Mouse (Mus musculus): Measurements from ENCODE around the gene Gm28845. TPM values are rescaled to one million over a fixed set of nuclear protein-coding genes. Genes with fewer than 3 reads are reported as not detected.

Gm28845 gene
- not detected in 2 replicates for polyA plus RNA-seq (2012; ENCODE audit: insufficient read depth, insufficient read length, missing spikeins)

- no peak within 1 kb of the TSS for H3K27ac ChIP-seq (ENCODE audit: insufficient read depth, low read depth, low read length)
- TF ChIP-seq CTCF (IDR thresholded peaks at IDR 0.05; ENCODE audit: low read depth, low read length) (no peak), POLR2A (IDR thresholded peaks at IDR 0.05; ENCODE audit: borderline replicate concordance, low read depth, low read length) (no peak)
These were observed at the start of gene Gm28845 for GRCm38 (mm10) chr1:65119438-65119837. Gm28845 (minus strand) TSS chr1:65119558.

GRCm38 (mm10) chr1:65167496-65167895 lies 48.1 kb upstream of the Gm28845 start:
- H3K27ac ChIP-seq (ENCODE audit: insufficient read depth, low read depth, low read length) = no peak overlapping the region
- no peaks in the 10 kb centered on the region for H3K4me1 ChIP-seq (ENCODE audit: control insufficient read depth, insufficient read depth, low read length)
- no peak overlapping the region for H3K4me3 ChIP-seq (ENCODE audit: insufficient read depth, low read length)
- no peak for TF ChIP-seq POLR2A (IDR thresholded peaks at IDR 0.05; ENCODE audit: borderline replicate concordance, low read depth, low read length)
- TF ChIP-seq CTCF (IDR thresholded peaks at IDR 0.05; ENCODE audit: low read depth, low read length) = no peak

More at GRCm38 (mm10) chr1:65119438-65119837, at the start of gene Gm28845:
- Histone ChIP-seq H3K4me3 (ENCODE audit: insufficient read depth, low read length) (no peak within 1 kb of the TSS), H3K4me1 (ENCODE audit: control insufficient read depth, insufficient read depth, low read length) (no peaks in the 10 kb centered on the region)

DNA sequence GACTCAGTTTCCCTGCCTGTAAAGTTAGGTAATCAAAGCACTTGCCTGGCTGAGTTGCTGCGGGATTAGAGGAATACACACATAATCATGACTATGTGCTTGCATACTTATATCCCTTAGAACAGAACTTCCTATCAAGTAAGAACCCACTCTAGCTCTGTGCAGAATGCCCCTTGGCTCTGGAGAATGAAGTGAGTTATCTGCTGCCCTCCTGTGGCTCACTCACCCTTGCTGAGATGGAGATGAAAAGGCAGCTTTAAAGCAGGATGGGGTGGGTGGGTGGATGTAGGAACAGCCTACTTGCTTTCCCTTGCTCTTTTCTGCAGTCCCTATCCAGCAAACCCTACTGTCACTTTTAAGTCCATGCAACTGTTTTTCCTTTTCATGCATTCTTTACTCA lies 42.9 kb upstream of the Gm28845 start:
- Histone ChIP-seq H3K4me1 (ENCODE audit: control insufficient read depth, insufficient read depth, low read length) (no peaks in the 10 kb centered on the region), H3K4me3 (ENCODE audit: insufficient read depth, low read length) (no peak overlapping the region), H3K27ac (ENCODE audit: insufficient read depth, low read depth, low read length) (no peak overlapping the region)
- TF ChIP-seq CTCF (IDR thresholded peaks at IDR 0.05; ENCODE audit: low read depth, low read length) = no peak
- TF ChIP-seq POLR2A (IDR thresholded peaks at IDR 0.05; ENCODE audit: borderline replicate concordance, low read depth, low read length) = no peak

- H3K27ac ChIP-seq (ENCODE audit: insufficient read depth, low read depth, low read length) = no peak overlapping the region
- no peak overlapping the region for H3K4me3 ChIP-seq (ENCODE audit: insufficient read depth, low read length)
- H3K4me1 ChIP-seq (ENCODE audit: control insufficient read depth, insufficient read depth, low read length) = peaks cover 4% of the 10 kb centered on the region
- TF ChIP-seq CTCF (IDR thresholded peaks at IDR 0.05; ENCODE audit: low read depth, low read length) (no peak), POLR2A (IDR thresholded peaks at IDR 0.05; ENCODE audit: borderline replicate concordance, low read depth, low read length) (no peak)
These were observed 36.8 kb upstream of the Gm28845 start for GRCm38 (mm10) chr1:65156111-65156510.

- Histone ChIP-seq H3K27ac (ENCODE audit: insufficient read depth, low read depth, low read length) (no peak overlapping the region), H3K4me3 (ENCODE audit: insufficient read depth, low read length) (no peak overlapping the region), H3K4me1 (ENCODE audit: control insufficient read depth, insufficient read depth, low read length) (peaks cover 4% of the 10 kb centered on the region)
- no peak for TF ChIP-seq CTCF (IDR thresholded peaks at IDR 0.05; ENCODE audit: low read depth, low read length)
- TF ChIP-seq POLR2A (IDR thresholded peaks at IDR 0.05; ENCODE audit: borderline replicate concordance, low read depth, low read length) = no peak
These were observed 35.5 kb upstream of the Gm28845 start for GRCm38 (mm10) chr1:65154814-65155213.

DNA sequence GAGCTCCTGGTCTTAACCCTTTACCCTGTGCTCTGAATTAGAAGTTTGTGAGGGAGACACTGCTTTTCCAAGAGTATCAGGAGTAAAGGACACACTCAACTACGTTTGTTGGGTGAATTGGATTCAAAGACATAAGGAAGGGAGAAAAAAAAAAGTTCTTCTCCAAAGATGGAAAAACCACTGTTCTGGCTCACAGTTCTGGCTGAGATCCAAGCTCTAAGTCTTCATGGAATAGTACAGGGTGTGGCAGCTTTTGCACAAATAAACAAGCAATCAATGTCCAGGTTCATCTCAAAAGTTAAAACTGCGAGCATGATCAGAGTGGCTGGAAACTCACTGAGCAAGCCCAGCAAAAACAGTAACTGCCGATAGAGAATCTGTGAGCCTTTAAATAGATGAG lies 28.6 kb upstream of the Gm28845 start:
- no peak overlapping the region for H3K27ac ChIP-seq (ENCODE audit: insufficient read depth, low read depth, low read length)
- no peak overlapping the region for H3K4me3 ChIP-seq (ENCODE audit: insufficient read depth, low read length)
- TF ChIP-seq POLR2A (IDR thresholded peaks at IDR 0.05; ENCODE audit: borderline replicate concordance, low read depth, low read length) = no peak
- no peak for TF ChIP-seq CTCF (IDR thresholded peaks at IDR 0.05; ENCODE audit: low read depth, low read length)
- H3K4me1 ChIP-seq (ENCODE audit: control insufficient read depth, insufficient read depth, low read length) = no peaks in the 10 kb centered on the region

- Histone ChIP-seq H3K27ac (ENCODE audit: insufficient read depth, low read depth, low read length) (no peak overlapping the region), H3K4me1 (ENCODE audit: control insufficient read depth, insufficient read depth, low read length) (no peaks in the 10 kb centered on the region), H3K4me3 (ENCODE audit: insufficient read depth, low read length) (no peak overlapping the region)
- no peak for TF ChIP-seq POLR2A (IDR thresholded peaks at IDR 0.05; ENCODE audit: borderline replicate concordance, low read depth, low read length)
These were observed 28.0 kb upstream of the Gm28845 start for GRCm38 (mm10) chr1:65147326-65147725.

- H3K27ac ChIP-seq (ENCODE audit: insufficient read depth, low read depth, low read length) = no peak overlapping the region
- TF ChIP-seq CTCF (IDR thresholded peaks at IDR 0.05; ENCODE audit: low read depth, low read length) (no peak), POLR2A (IDR thresholded peaks at IDR 0.05; ENCODE audit: borderline replicate concordance, low read depth, low read length) (no peak)
- no peaks in the 10 kb centered on the region for H3K4me1 ChIP-seq (ENCODE audit: control insufficient read depth, insufficient read depth, low read length)
These were observed 27.2 kb upstream of the Gm28845 start for GRCm38 (mm10) chr1:65146601-65147000.

DNA sequence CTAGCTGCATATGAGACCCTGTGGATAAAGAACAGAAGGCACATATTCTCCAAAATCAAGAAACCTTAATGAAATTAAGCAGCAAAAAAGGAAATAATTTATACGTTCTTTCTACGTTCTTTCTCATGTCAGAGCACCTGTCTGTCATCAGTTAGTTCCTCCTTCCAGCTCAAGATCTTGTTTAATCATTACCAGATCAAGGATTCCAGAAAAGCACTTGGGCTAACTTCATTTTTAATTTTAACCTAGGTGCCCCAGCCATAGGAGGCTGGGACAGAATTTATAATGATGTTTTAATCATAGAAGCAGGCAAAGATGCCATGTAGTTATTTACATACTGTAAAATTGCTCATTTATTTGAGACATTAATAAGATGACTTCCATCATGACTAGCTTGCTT lies 25.4 kb upstream of the Gm28845 start:
- no peaks in the 10 kb centered on the region for H3K4me1 ChIP-seq (ENCODE audit: control insufficient read depth, insufficient read depth, low read length)
- H3K27ac ChIP-seq (ENCODE audit: insufficient read depth, low read depth, low read length) = no peak overlapping the region
- TF ChIP-seq POLR2A (IDR thresholded peaks at IDR 0.05; ENCODE audit: borderline replicate concordance, low read depth, low read length) (no peak), CTCF (IDR thresholded peaks at IDR 0.05; ENCODE audit: low read depth, low read length) (no peak)
- no peak overlapping the region for H3K4me3 ChIP-seq (ENCODE audit: insufficient read depth, low read length)

More at GRCm38 (mm10) chr1:65146601-65147000, 27.2 kb upstream of the Gm28845 start:
- H3K4me3 ChIP-seq (ENCODE audit: insufficient read depth, low read length) = no peak overlapping the region

DNA sequence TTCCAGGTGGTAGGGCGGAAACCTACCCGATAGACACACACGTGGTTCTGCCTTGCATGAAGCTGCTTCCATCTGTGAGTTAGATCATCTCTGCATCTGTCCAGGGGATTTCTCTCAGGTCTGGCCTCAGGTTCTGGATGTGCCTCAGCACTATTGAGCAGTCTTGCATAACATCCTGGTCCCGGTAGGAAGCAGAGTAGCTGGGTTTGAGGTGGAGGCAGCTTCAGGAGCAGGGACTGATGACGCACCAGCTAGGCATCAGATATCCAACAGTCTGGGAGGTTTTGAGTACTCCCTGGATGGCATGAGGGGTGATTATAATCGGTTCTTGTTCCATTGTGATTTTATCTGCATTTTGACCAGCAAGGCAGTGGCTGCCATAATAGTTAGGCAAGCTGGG lies 18.2 kb upstream of the Gm28845 start:
- no peak overlapping the region for H3K27ac ChIP-seq (ENCODE audit: insufficient read depth, low read depth, low read length)
- TF ChIP-seq CTCF (IDR thresholded peaks at IDR 0.05; ENCODE audit: low read depth, low read length) = no peak
- no peak for TF ChIP-seq POLR2A (IDR thresholded peaks at IDR 0.05; ENCODE audit: borderline replicate concordance, low read depth, low read length)
- H3K4me3 ChIP-seq (ENCODE audit: insufficient read depth, low read length) = no peak overlapping the region
- no peaks in the 10 kb centered on the region for H3K4me1 ChIP-seq (ENCODE audit: control insufficient read depth, insufficient read depth, low read length)

GRCm38 (mm10) chr1:65132833-65133232 lies 13.5 kb upstream of the Gm28845 start:
- Histone ChIP-seq H3K27ac (ENCODE audit: insufficient read depth, low read depth, low read length) (no peak overlapping the region), H3K4me3 (ENCODE audit: insufficient read depth, low read length) (no peak overlapping the region), H3K4me1 (ENCODE audit: control insufficient read depth, insufficient read depth, low read length) (no peaks in the 10 kb centered on the region)
- TF ChIP-seq CTCF (IDR thresholded peaks at IDR 0.05; ENCODE audit: low read depth, low read length) = no peak
- no peak for TF ChIP-seq POLR2A (IDR thresholded peaks at IDR 0.05; ENCODE audit: borderline replicate concordance, low read depth, low read length)

Data from bone marrow macrophage, adult 2 months (primary cell).